Mouse (Mus musculus) frontal cortex, adult (tissue): ENCODE measurements around the gene Txndc11.
A peak's percentile ranks its signal among the peaks of the same experiment; 100 is the strongest.

Source experiments
- ATAC-seq: cut with Nextera tagmentation; 2 replicates; pipeline ENCODE4 v1.9.2; 2017; ENCODE audit warnings: mild to moderate bottlenecking, moderate library complexity, mixed read lengths; ENCODE audit not compliant: low TSS enrichment

The Txndc11 gene

GRCm38 (mm10) chr16:11065431-11065830 lies 69.0 kb downstream of the Txndc11 start:
- no peak for ATAC-seq

DNA sequence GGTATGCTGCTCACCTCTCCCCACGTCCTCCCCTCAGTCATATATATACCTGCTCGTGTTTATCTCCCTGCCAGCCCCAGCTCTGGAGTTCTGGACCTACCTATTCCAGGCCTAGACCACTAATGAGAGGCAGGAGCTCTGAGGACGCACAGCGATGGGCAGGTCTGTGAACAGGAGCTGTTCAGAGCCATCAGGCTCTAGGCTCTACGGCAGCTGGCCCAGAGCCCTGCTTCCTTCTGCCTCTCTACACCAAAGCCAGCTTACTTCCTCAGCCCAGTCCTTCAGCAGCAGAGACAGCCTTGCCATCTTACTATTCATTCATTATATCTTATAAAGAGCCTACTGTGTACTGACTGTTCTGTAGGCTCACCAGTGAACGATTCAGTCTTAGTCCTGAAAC lies 69.7 kb downstream of the Txndc11 start:
- ATAC-seq: no peak

GRCm38 (mm10) chr16:11064341-11064740 lies 70.1 kb downstream of the Txndc11 start:
- no peak for ATAC-seq

DNA sequence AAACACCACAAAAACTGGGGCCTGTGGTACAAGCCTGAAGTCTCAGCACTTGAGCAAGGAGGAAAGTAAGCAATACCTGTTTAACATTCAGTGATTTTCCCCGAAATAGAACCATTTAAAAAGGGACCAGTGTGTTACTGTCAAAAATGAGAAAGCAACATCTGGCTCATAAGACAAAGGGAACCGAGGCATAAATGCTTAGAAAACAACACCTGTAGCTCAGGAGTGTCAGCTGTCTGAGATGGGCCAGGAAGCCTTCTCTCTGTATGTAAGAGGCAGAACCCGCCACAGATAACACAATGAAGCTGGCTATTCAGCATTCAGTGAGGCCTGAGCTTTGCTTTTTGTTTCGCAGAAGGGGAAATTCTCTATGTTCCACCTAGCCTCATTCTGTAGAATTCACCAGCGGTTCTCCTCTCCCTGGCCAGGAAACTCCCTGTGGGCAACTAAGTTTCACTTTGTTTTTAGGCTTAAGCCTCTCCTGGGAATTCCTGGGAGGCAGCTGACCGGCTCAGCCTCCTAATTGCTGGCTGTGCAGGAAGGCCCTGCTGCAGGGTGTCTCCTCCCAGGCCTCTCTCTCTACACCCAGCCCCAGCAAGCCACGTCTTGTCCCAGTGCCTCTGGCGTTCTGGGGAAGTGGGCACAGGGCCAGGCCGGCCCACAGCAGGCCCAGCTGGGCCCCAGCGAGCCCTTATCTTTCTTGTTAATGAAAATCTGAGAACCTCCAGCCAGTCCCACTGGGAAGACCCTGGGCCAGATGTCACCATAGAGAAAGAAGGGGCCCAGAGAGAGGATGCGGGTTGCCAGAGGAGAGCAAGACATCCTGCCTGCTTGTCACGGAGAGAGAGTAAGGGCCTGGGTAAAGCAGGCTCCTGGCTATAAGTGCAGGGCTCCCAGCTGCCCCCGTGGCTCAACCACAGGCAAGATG lies 71.4 kb downstream of the Txndc11 start:
- ATAC-seq: no peak

GRCm38 (mm10) chr16:11060645-11061044 lies 73.8 kb downstream of the Txndc11 start, which contains the start of gene Snn:
TSS of gene Snn (plus strand) at chr16:11060945.
- no peak for ATAC-seq

DNA sequence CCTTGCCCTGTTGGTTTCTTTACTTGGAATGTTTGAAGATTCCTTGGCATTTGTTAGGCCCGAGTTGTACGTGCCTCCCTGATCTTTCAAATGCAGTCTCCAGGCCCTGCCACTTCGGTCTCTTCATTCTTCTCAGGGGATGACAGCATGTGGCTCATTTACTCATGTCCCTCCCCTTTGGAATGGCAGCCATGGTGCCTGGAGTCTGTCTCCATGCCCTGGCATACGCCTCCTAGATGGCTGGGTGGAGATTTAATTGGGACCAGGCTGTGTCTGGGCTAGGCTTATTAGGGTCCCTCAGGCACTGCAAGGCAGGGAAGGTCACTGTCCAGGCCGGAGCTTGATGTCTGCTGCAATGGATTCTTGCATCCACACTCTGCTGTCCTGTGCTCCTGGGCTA lies 78.5 kb downstream of the Txndc11 start:
- ATAC-seq: no peak

- peak; percentile 68 for ATAC-seq
Observed at GRCm38 (mm10) chr16:11054871-11055270, 79.6 kb downstream of the Txndc11 start.

GRCm38 (mm10) chr16:11054409-11054808 lies 80.0 kb downstream of the Txndc11 start:
- ATAC-seq: no peak; the same call in 1 of the 2 replicates

- ATAC-seq: no peak
Observed at GRCm38 (mm10) chr16:11051134-11051533, 83.3 kb downstream of the Txndc11 start.

DNA sequence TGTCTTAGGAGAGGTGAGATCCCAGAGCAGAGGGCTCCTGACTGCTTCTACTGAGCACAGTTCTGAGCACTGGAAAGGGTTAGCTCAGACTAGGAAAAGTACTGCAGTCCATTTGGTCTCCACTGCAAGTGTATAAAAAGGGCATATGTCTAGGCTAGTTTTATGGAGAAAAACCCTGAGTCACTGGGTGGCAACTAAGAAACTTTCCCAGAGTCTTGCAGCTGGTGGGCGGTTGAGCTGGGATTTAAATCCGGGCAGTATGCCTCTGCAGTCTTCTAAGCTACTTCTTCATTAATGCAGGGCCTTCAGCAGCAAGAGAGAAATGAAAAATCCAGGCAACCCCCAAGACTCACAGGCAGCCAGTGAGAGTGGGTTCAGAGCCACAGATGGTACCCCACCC lies 84.2 kb downstream of the Txndc11 start:
- peak; percentile 75 for ATAC-seq

GRCm38 (mm10) chr16:11047130-11047529 lies 87.3 kb downstream of the Txndc11 start:
- no peak for ATAC-seq

GRCm38 (mm10) chr16:11046437-11046836 lies 88.0 kb downstream of the Txndc11 start:
- no peak for ATAC-seq

GRCm38 (mm10) chr16:11043239-11043638 lies 91.2 kb downstream of the Txndc11 start:
- no peak for ATAC-seq

GRCm38 (mm10) chr16:11040603-11041002 lies 93.8 kb downstream of the Txndc11 start:
- no peak for ATAC-seq

GRCm38 (mm10) chr16:11035790-11036431 lies 98.5 kb downstream of the Txndc11 start:
- ATAC-seq: peak; percentile 85

DNA sequence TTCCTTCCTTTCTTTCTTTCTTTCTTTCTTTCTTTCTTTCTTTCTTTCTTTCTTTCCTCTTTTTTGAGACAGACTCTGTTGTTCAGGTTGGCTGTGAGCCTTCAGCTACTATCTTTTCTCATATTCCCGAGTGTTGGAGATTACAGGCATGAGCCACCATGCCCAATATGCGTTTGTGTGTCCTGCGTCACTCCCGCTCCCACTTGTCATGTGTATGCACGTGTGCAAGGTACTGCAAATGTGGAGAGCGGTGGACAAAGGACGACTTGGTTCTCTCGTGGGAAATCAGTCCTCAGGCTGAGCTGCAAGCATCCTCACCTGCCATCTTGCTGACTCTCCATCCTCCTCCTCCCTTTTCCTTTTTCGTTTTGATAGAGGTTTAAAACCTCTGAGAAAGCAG lies 99.2 kb downstream of the Txndc11 start:
- no peak for ATAC-seq

GRCm38 (mm10) chr16:11034193-11034803 lies 100.2 kb downstream of the Txndc11 start:
- ATAC-seq: peak; percentile 81

- no peak; the same call in 1 of the 2 replicates for ATAC-seq
Observed at GRCm38 (mm10) chr16:11031320-11031719, 103.1 kb downstream of the Txndc11 start.

DNA sequence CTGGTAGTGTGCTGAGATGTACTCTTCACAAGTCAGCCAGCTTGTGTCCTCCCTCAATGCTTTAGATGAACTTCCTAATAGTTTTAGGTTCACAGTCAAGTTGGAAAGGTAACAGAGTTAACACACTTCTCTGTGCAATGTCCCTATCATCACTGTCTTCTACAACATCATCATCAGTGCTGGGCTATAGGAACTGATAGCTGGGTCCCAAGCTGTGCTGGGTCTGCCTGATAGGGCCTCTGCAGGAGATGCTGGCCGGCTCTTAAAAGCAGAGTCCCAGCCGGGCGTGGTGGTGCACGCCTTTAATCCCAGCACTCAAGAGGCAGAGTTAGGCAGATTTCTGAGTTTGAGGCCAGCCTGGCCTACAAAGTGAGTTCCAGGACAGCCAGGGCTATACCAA lies 103.6 kb downstream of the Txndc11 start:
- ATAC-seq: no peak

GRCm38 (mm10) chr16:11028206-11028605 lies 106.2 kb downstream of the Txndc11 start:
- no peak for ATAC-seq
